Mouse (Mus musculus) neutrophil, adult 65 days (primary cell): ENCODE data around the gene C1d. TPM values are rescaled to one million over a fixed set of nuclear protein-coding genes. Genes with fewer than 3 reads are reported as not detected.

Experiments
- total RNA-seq: library from RNA; stranded (reverse); gene quantifications from 2 replicates; pipeline ENCODE4 v1.2.4, GENCODE M21; 2023

Gene C1d
- 38.0 and 39.7 TPM in 2 replicates for total RNA-seq

DNA sequence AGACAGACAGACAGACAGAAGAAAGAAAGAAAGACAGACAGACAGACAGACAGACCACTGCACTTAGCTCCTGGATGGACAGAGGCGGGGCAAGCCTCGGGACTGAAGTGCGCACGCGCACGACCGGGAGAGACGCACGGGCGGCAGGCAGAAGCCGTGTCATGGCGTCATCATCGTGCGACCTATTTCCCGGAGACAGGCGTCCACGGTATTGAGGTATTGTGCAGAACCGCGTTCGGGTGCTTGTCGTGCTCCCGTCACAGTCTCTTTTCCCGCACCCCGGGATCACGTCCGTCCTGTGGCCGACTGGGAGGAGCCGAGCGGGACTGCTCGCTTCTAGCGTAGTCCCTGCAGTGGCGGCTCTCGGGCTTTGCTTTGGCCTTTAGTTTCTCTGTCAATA, at the start of gene C1d:
TSS of gene C1d (plus strand) at position 137 of the 400 bp plus-strand sequence.

DNA sequence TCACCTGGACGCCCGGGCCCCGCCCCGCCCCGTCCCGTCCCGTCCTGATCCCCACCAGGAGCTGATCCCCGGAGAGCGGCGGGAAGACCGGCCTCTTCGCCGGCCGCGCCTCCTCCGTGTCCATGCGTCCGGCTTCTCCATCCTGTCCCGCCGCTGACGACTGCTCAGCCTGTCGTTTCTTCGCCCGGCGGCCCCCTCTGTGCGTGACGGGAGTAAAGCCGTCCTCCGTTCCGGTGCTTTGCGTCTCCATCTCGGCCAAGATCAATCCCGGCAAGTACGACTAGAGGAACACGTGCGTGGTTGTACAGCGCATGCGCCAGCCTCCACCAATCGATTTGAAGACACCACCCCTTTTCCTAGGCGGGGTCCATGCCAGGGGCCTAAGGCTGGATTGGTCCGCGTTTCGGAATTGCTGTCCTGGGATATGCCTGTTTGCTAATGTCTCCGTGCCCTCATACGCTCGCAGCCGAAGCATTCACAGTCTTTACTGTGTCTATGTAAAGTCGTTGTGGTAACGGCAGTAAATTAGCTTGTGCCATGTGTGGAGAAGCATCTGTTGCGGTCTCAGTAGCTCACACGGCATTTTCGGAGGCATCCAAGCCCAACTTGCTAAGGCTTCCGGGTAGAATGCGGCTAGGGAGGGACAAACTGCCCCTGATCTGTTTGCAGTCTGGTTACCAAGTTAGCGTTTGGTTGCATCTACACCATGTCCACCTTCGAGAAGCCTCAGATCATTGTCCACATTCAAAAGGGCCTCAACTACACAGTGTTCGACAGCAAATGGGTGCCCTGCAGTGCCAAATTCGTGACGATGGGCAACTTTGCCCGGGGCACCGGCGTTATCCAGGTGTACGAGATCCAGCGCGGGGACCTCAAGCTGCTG, 45.9 kb upstream of the C1d start, which contains the start of gene Pno1:
TSS of gene Pno1 (minus strand) at position 311 of the 883 bp plus-strand sequence.

Other genes starting within 250 kb of the C1d start
- gene Cnrip1, start 206.0 kb upstream of the C1d start, total RNA-seq, result 0.32 TPM in 1 of 2 replicates, not detected in the other
- 378 and 475 TPM in 2 replicates for gene Plek, start 205.2 kb upstream of the C1d start, total RNA-seq
- 59.2 and 68.4 TPM in 2 replicates for gene Ppp3r1, start 98.3 kb upstream of the C1d start, total RNA-seq
- 2.3 and 3.3 TPM in 2 replicates for gene Wdr92, start 75.5 kb upstream of the C1d start, total RNA-seq
- gene Pno1, start 46.0 kb upstream of the C1d start, total RNA-seq, result 5.8 and 8.1 TPM in 2 replicates